Mouse (Mus musculus): Measurements from ENCODE around the gene Fbxo21.

DNA sequence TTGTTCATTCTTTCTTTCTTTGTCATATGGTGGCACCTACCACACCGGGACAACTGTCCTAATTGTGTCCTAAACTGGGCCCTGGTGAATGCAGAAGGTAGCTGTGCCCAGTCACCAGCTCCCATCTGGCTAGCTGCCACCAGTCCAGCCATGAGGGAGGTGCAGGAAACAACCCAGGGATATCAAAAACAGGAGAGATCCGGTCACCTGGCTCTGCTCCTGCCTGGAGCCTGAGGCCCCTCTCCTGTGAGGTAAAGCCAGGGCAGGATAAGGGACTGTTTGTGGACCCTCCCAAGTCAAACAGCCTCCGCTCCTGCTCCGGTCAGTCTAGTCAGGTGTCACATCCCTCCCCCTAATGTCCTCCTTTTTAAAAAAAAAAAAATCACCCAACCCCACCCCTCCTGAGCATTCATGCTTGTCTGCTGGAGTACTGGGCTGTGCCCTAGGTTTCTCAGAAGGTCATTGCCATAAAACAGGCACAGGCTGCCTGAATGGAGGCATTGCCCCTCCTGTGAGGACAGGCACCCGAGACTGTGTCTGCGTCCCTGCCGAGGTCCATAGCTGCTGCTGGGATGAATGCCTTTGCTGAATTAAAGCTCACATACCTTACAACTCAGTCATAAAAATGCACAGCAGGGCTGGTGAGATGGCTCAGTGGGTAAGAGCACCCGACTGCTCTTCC, 75.6 kb downstream of the Fbxo21 start:
- TF ChIP-seq CTCF (conservative IDR thresholded peaks at IDR 0.05; ENCODE audit: insufficient read depth, insufficient read length, low read depth, low read length), result no peak
- no peak for TF ChIP-seq POLR2A (IDR thresholded peaks at IDR 0.05; ENCODE audit: low read depth, low read length)

Measured in kidney, adult 2 months (tissue).